Mouse (Mus musculus): ENCODE measurements around the gene Mfsd5. TPM values are rescaled to one million over a fixed set of nuclear protein-coding genes. Genes with fewer than 3 reads are reported as not detected.
A peak's percentile ranks its signal among the peaks of the same experiment; 100 is the strongest.

Gene Mfsd5
- total RNA-seq, 2 experiments from 2014 or later, result 34.8 to 64.3 TPM

DNA sequence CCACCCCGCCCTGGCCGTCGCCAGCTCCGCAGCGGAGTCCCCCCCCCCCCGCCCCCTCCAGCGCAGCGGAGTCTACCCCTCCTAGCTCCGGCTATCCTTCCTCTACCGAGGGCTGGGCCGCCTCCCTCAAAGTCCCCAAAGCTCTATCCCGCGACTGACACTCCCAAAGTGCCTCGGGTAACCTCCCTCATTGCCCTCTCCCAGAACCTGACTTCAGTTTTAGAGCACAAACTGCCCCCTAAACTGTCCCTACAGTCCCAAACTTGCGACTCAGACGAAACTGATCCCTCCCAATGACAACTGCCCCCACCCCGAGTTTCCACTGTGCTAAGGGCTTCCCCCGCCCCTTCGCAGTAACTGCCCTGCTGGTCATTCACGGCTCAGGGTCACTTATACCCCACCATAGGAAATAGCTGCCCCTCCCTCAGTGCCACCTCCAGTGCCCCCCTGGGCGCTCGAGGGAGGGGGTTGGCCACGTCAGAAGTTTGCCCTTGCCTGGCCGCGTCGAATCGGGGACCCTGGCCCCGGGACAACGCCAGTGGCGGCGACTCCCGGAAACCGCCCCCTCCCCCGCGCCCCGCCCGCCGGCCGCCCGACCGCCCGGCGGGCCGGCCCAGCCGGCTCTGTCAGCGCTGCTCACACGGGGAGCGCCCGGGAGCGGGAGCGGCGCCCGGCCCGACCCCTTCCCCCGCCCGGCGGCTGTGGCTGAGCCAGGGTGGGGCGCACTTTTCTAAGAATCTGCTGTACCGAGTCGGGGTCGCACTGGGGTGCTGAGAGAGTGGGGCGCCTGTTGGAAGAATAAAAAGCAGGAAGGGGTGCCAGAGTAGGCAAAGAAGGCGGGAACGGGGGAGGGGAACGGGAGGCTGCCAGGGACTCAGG lies 31.8 kb upstream of the Mfsd5 start:
- ATAC-seq (ENCODE audit: poor library complexity, severe bottlenecking), result peak; percentile 20

DNA sequence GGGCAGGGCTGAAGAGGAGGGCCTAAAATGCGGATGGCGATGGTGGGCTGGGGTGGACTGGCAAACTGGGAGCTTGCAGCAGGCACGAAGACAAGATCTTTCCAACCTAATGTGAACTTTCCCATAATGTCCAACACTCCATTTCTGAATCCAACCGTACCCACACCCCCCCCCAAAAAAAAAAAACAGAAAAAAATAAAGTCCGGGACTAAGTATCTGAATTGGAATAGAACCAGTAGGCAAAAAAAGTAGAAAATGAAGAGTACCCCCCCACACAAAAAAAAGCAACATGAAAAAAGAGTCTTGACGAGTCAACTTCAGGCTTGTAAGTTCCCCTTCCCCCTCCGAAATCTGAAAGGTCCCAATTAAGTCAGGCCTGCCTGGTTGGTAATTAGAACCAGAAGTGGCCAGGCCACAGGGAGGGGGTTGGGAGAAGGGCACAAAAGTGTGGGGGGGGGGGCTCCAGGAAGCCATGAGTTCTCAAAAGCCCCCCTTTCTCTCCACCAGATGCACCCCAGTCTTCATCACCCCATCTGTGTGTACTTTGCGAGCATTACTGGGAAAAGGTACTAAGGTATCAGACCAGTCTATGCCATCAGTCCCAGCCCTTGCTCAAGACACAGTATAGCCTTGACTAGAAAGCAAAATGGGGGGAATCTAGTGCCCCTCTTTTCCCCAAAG lies 31.0 kb upstream of the Mfsd5 start:
- no peak for ATAC-seq (ENCODE audit: poor library complexity, severe bottlenecking)

DNA sequence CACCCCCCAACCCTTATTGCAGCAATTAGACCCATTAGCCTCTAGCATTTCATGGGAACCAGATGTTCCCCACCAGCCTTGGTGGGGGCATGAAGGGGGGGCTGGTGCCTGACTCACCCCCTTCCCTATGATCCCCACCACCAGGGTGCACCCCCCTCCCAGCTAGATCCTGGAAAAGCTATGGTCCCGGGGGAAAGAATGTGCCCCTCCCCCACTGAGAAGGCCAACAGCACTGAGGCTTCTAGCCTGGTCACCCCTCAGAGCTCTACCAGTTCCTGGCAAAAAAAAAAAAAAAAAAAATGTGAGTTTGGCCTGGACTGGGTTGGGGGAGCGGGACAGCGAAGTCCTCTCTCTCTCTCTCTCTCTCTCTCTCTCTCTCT lies 30.5 kb upstream of the Mfsd5 start:
- ATAC-seq (ENCODE audit: poor library complexity, severe bottlenecking), result no peak

DNA sequence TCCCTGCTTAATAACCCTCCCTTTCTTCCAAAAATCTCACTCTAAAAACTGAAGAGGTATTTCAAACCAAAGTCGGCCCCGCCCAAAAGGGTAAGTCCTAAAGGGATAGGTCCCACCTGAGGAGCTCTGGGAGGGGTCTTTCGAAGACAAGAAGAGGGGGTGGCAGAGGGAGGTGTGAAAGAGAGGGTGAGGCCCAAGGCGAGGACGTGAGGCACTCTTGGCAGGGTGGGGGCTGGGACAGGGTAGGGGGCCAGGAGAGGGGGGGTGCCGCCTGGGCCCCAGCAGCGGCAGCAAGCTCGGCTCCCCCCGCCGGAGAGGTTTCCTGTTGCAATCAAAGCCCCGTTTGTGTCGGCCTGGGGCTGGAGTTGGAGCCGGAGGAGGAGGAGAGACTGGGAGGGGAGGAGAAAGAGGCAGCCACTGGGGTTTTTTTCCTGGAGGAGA lies 30.0 kb upstream of the Mfsd5 start:
- ATAC-seq (ENCODE audit: poor library complexity, severe bottlenecking), result no peak

DNA sequence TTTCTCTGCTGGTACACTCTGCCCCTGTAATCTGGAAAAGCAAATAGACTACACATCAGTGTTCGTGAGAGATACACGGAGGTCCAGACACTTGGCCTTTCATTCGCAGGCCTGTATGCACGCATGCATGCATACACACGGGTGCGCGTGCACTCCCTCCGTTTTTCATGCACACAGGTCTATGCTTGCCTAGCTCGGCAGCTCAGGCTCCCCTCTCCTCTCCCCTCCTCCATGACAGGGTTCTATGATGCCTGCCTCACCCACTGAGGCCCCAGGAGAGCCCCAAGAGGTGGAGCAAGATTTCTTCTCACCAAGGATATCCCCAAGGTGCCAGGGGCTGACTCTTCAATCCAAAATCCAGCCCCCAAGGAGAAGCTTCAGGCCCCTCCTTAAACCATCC lies 29.3 kb upstream of the Mfsd5 start:
- no peak for ATAC-seq (ENCODE audit: poor library complexity, severe bottlenecking)

DNA sequence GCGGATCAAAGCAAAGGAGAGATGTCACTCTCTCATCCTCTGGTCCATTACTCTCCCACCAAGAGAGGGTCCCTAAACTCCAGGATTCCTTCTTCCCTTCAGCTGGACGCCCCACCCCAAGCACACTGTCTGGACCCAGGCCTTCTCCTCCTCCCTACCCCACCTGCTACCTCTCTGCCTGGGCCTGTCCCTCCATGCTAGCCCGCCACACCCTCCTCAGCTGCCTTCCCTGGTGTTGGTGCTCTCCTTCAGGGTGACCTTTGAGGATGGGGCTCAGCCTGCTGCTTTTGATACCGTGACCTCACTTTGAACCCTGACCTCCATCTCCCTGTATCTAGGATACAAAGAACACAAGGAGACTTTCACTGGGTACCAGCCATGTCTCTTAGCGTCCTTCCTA lies 28.7 kb upstream of the Mfsd5 start:
- no peak for ATAC-seq (ENCODE audit: poor library complexity, severe bottlenecking)

DNA sequence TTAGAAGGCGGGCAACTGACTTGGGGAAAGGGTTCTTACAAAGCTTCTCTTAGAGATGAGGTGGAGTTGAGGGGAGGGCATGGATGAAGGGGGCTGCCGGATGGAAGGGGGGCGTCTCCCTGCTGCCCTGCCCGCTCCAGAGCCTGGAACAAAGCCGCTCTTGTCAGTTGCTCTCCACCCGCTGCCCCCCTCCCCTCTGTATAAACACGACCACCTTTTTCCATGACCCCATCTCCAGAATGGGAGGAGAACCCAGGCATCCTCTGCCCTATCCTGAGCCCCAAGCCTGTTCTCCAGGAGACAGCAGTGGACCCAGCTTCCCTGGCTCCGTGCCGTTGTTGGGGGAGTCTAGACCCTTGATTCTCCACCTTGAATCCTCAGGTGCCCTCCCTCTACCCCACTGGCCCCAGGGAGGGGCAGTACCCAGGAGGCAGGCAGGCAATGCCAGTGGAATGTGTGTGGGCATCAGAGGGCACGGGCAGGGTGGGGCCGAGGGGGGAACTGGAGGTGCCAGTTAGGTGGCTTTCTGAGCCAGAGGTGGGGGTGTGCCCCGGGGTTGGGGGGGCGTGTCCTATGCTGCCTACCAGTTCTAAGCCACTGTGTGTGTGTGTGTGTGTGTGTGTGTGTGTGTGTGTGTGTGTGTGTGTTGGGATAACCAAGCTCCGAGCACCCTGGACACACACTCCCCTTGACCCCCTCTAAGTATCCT lies 23.6 kb upstream of the Mfsd5 start:
- no peak for ATAC-seq (ENCODE audit: poor library complexity, severe bottlenecking)

DNA sequence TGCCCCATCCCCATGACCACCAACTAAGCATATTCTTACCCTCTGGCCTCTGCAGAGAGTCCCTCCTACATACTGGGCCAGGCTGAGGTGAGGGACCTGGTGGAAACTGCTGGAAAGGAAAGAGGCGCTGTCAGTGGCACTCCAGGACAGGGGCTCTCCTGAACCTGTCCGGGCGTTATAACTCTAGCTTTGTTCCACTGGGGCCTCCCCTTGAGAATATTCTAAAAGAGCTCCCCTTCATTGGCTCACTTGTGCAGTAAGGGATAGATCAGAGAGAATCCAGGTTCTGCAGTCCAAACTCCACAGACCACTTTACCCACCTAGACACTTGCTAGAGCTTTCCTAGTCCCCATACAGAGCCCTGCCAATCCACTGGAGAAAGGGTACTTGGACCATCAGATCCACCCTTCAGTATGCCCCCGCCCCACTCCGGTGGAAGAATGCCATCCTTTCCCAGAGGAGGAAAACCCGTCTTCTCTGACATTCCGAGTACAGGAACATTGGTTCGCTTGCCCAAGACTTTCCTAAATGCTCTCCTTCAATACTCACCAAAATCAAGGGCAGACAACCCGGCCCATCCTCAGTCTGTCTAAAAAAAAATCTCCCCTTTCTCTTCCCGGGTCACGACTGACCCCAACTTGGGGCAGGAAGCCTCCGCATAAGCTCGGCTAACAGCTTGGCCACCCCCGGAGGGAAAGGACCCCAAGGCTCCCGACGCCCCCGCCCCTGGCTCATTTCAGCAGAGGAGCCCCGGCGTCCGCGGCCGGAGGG lies 22.6 kb upstream of the Mfsd5 start:
- ATAC-seq (ENCODE audit: poor library complexity, severe bottlenecking), result no peak

DNA sequence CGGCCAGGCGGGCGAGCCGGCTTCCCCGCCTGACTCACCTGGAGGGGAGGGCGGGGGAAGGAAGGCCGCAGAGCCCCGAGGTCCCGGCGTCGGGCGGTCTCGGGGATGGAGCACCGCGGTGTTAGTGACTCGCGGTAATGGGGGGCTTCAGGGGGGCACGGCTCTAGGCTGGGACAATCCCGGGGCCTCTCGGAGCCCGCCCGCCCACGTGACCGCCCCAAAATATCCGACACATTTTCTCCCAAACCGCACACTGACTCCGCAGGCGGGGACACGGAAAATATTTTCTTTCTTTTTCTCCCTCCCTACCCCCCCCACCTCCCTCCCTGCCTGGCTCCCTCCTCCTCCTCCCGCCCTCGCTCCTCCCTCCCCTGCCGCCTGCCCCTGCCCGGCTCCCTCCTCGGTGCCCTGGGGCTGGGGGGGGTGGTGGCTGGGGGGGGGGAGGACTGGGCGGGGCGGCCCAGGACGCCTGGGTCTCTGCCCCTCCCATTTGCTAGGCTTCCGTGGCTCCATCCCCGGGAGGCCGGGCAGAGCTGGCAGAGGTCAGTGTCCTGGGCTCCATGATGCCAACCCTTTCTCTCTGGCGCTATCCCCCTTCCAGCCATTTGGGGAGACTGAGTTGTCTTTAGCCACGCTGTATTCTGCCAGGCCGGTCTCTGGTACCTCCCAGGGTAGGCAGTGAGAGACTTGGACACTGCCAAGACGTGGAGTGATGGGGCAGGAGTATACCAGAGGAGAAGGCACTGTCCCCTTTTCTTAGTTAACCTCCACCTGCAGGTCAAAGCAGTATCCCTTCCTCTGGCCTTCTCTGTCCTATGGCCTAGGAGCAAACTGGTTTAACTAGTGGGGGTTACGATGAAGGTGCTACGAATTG lies 21.8 kb upstream of the Mfsd5 start, which contains the start of gene Rarg:
Rarg (minus strand) TSS at position 316 of the 874 bp plus-strand sequence.
- ATAC-seq (ENCODE audit: poor library complexity, severe bottlenecking), result peak; percentile 47

DNA sequence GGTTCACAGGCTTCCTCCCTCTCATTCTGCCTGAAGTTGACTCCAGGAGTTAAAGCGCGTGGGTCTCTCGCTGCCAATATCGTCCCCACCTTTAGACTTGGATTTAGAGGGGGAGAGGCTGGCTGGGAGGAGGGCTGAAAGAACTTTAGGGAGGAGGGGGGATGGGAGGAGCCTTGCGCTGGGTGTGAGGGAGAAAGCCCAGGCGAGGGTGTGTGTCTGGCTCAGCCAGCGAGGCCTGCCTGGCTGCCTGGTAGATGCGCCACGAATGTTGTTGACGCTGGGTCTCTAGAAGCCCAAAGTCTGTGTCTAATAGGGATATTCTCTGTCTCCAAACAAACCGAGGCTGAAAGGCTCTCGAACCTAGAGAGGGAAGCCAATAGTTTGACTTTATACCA lies 21.2 kb upstream of the Mfsd5 start:
- ATAC-seq (ENCODE audit: poor library complexity, severe bottlenecking), result no peak

DNA sequence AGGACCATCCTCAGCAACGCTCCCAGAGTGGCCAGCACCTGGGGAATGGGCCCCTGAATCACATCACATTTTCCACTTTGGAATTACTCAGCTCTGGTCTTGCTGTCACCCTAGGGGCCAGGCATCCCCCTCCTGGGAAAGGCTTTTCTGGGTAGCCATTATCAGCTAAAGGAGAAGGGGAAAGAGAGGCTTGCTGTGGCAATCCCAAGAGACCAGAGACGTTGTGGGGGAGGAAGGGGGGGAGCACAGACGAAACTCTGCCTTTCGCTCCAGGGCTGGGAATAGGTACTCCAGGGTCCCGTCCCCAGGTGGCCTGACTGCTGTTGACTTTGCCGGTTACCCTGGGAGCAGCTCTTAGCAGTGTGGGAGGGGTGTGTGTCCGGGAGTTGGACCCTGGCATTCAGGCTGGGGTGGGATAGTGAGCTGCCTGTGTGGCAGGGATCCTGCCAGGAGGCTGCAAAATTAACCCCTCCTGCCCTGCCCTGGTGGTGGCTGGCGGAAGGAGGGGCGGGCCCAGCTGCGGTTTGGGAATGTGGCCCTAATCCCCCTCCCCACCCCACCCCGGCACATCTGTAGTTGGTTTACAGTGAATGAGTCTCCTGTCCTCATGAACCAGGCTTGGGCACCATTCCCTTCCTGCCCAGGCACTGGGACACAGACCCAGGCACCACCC lies 20.5 kb upstream of the Mfsd5 start:
- no peak for ATAC-seq (ENCODE audit: poor library complexity, severe bottlenecking)

DNA sequence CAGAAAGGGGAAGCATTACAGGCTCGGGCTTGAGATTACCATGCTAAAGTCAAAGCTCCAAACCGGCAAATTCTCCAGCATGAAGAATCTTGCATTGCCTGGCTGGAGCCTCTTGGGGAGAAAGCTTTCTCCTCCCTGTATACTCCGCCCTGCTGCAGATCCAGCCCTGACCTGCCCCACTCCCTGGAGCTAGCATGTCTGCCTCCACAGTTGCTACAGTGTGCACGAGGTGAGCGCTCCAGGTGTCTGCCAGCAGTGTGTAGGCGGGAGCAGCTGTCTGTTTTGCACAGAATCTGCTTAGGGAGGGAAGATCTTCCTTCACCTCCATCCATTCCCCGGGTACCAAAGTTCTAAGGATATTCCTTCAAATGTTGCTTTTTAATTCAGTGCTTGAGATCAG lies 16.7 kb upstream of the Mfsd5 start:
- ATAC-seq (ENCODE audit: poor library complexity, severe bottlenecking), result 0 out of 2 replicates have a peak, but pooled peaks have one; percentile 12

DNA sequence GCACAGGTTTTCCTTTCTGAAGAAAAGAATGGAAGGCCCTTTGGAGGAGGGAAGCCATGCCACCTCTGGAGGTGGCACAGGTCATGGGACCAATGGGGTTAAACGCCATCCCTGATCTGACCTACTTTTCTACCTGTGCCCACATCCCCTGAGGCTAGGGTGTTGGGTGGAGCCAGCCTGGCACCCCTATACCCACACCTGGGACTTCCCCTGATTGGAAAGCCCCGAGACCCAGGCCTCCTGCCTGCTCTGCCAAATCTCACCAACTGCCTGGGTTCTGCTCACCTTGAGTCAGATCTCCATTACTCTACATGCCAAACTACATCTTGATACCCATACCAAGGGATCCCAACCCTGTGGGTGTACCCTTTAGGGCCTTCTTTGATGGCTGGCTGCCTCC lies 16.2 kb upstream of the Mfsd5 start:
- no peak for ATAC-seq (ENCODE audit: poor library complexity, severe bottlenecking)

DNA sequence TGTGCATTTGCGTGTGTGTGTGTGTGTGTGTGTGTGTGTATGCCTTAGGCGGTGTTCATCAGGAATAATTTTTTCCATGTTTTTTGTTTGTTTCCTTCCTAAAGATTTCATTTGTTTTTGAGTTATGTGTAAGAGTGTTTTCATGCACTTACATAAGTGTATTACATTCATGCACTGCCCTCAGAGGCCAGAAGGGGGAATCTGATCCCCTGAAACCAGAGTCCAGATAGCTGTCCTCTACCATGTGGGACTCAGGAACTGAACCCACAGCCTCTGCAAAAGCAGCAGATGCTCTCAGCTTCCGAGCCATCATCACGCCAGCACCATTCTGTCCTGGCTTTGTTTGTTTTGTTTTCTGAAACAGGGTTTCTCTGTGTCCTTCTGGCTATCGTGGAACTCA lies 13.7 kb upstream of the Mfsd5 start:
- ATAC-seq (ENCODE audit: poor library complexity, severe bottlenecking), result 0 out of 2 replicates have a peak, but pooled peaks have one; percentile 38

DNA sequence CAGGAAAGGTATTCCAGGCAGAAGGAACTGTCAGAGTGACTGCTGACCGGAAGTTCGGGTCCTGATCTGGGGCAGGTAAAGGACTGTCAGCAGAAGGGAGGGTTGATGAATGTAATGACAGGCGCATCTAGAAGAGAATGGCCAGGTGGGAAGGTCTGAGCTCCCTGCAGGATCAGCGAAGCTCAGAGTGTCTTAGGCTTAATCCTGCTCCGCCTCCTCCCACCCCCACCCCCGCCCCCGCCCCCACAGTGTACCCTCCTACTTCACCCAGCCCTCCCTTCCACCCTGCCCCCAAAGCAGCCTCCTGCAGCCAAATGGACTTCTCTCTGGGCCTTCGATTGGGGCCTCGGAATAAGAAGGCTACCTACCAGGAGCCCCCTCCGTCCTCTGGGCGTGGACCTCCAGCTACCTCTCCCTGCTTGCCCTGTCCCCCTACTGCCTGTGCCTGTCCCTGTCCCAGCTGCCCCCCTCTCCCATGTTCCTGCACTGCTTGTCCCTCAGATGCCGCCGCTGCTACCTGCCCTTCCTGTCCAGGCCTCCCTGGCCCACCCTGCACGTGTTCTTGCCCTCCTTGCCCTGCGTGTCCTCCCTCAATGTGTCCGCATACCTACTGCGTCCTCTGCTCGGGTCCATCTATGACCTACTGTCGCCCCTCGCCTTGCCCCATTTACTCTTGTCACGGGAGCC lies 8.8 kb upstream of the Mfsd5 start, which contains the start of gene Gm9918:
Gm9918 (plus strand) TSS at position 290 of the 687 bp plus-strand sequence.
- no peak for ATAC-seq (ENCODE audit: poor library complexity, severe bottlenecking)

DNA sequence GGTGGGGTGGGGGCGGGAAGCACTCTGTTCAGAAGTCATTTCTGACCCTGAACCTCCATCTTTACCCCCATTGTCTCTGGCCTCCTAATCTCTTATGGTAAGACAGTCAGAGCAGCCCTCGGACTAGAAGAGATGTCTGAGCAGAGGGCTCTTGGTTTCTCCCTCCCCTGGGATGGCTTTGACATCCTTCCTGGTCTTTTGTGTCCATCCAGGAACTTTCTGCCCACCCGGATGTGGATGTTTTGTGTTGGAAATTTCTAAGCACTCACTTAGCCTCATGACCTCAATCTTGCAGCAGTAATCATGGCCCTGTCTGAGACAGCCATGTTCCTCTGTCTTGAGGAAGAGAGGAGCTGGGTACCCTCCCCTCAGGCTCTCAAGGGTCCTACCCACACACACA lies 7.8 kb upstream of the Mfsd5 start:
- ATAC-seq (ENCODE audit: poor library complexity, severe bottlenecking), result no peak

DNA sequence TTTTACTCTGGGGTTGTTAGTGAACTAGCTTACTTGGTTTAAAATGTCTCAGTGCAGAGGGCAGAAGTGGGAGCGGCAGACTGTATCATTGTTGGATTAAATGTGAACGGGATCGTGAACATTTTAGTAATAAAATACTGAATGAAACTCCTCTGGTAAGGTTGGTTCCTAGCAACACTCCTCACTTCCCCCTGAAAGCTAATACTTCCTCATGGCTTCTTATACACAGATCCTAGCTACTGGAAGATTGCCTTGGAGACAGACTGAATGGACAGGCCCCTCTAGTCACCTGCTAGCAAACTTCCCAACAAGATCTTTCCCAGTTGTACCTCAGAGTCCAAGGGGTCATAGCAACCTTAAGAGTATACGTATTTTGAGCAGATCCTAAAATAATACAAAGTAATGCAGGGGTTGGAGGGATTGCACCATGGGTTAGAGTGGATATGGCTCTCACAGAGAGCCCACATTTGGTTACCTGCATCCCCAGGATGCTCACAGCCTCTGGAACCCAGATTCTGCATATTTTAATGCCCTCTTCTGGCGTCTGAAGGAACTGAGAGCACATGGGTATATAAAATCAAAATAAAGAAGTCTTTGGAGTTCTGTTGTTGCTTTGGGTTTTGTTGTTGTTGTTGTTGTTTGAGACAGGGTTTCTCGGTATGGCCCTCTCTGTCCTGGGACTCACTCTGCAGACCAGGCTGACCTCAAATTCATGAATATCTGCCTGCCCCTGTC lies 5.1 kb upstream of the Mfsd5 start:
- ATAC-seq (ENCODE audit: poor library complexity, severe bottlenecking), result peak; percentile 67

DNA sequence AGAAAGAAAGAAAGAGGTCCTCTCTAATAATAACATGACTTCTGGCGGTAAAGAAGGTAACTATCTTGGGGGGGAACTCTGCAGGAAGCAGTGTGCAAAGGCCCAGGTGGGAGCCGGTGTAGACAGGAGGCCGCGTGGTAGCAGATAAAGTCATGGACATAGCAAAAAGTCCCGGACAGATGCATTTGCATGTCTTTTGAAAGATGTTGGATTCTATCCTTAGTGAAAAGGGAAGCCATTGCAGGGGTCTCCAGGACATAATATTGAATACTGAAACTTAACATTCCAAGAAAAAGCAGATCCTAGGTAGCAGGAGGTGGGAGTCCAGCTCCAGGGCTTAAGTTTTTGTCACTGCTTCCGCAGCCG lies 545 bp upstream of the Mfsd5 start:
- ATAC-seq (ENCODE audit: poor library complexity, severe bottlenecking), result no peak
